Mouse (Mus musculus) ovary, adult 2 months (tissue): ENCODE measurements around the gene Fbxl15. TPM values are rescaled to one million over a fixed set of nuclear protein-coding genes. Genes with fewer than 3 reads are reported as not detected.

ENCODE experiments used
- polyA plus RNA-seq: library from polyadenylated mRNA; depleted of rRNA; stranded (reverse); fragments of >200 nt; gene quantifications from 2 replicates; pipeline ENCODE4 v1.2.3, GENCODE M21; 2012; rRNA removed

Fbxl15 gene
- 44.4 and 50.7 TPM in 2 replicates for polyA plus RNA-seq

GRCm38 (mm10) chr19:46328081-46329030, at the start of gene Fbxl15:
Gene Fbxl15, plus strand, starts transcription at chr19:46328184.

GRCm38 (mm10) chr19:46304216-46304841, 23.7 kb upstream of the Fbxl15 start, which contains the start of gene Nfkb2:
Gene Nfkb2, plus strand, starts transcription at chr19:46304320.

GRCm38 (mm10) chr19:46326756-46327305, 1.2 kb upstream of the Fbxl15 start, which contains the start of gene Psd:
Gene Psd, minus strand, starts transcription at chr19:46327156.

GRCm38 (mm10) chr19:46338331-46338936, 10.4 kb downstream of the Fbxl15 start, which contains the start of gene Cuedc2:
Gene Cuedc2, minus strand, starts transcription at chr19:46338702.

GRCm38 (mm10) chr19:46350168-46350932, 22.4 kb downstream of the Fbxl15 start, which contains the start of gene 2310034G01Rik:
Gene 2310034G01Rik, minus strand, starts transcription at chr19:46350302.

Other genes with a start within 250 kb of the Fbxl15 start
- not detected in 2 replicates for gene Elovl3, start 196.3 kb upstream of the Fbxl15 start, polyA plus RNA-seq
- gene Pitx3, start 179.9 kb upstream of the Fbxl15 start, polyA plus RNA-seq: 0.11 and 0.16 TPM in 2 replicates
- 74.1 and 108 TPM in 2 replicates for gene Gbf1, start 175.7 kb upstream of the Fbxl15 start, polyA plus RNA-seq
- gene Nfkb2, start 23.9 kb upstream of the Fbxl15 start, polyA plus RNA-seq: 77.5 and 91.6 TPM in 2 replicates
- gene Psd, start 1.0 kb upstream of the Fbxl15 start, polyA plus RNA-seq: 127 and 146 TPM in 2 replicates
- 86.4 and 109 TPM in 2 replicates for gene Cuedc2, start 10.5 kb downstream of the Fbxl15 start, polyA plus RNA-seq
- 54.2 and 72.7 TPM in 2 replicates for gene Mfsd13a, start 12.9 kb downstream of the Fbxl15 start, polyA plus RNA-seq
- gene 2310034G01Rik, start 22.1 kb downstream of the Fbxl15 start, polyA plus RNA-seq: 15.3 and 23.6 TPM in 2 replicates
- gene Actr1a, start 67.6 kb downstream of the Fbxl15 start, polyA plus RNA-seq: 79.7 and 86.6 TPM in 2 replicates
- 33.3 and 37.1 TPM in 2 replicates for gene Sufu, start 68.7 kb downstream of the Fbxl15 start, polyA plus RNA-seq
- gene Trim8, start 173.5 kb downstream of the Fbxl15 start, polyA plus RNA-seq: 113 and 125 TPM in 2 replicates
- gene Arl3, start 245.0 kb downstream of the Fbxl15 start, polyA plus RNA-seq: 17.9 and 22.2 TPM in 2 replicates
- 8.1 and 9.3 TPM in 2 replicates for gene Sfxn2, start 245.2 kb downstream of the Fbxl15 start, polyA plus RNA-seq